Mouse (Mus musculus) CH12.LX (cell line): ENCODE measurements around the gene Cdh26. TPM values are rescaled to one million over a fixed set of nuclear protein-coding genes. Genes with fewer than 3 reads are reported as not detected.

Experiments
- DNase-seq: peaks from one replicate; pipeline ENCODE4 v3.0.0-alpha.2; 2013; ENCODE audit errors: extremely low read depth
- H3K27ac ChIP-seq: 2 replicates; pipeline ENCODE4 v1.5.1; 2012; ENCODE audit warnings: low read depth, mild to moderate bottlenecking, control low read depth, moderate library complexity; ENCODE audit not compliant: insufficient read depth
- H3K27me3 ChIP-seq: replicated peaks from 2 replicates; pipeline ENCODE3; 2012; ENCODE audit warnings: inconsistent platforms
- H3K36me3 ChIP-seq, 2 experiments: replicated peaks in 1 of 2; 2 replicates each; pipeline versions ENCODE3 to v1.6.1; 2012; ENCODE audit warnings: inconsistent platforms in 1 of 2, low read length in 1 of 2, mild to moderate bottlenecking in 1 of 2, mixed read lengths in 1 of 2, moderate library complexity in 1 of 2; ENCODE audit not compliant: control insufficient read depth in 1 of 2, insufficient read depth in 1 of 2
- H3K4me1 ChIP-seq, 2 experiments: 2 replicates each; pipeline ENCODE4 v1.6.1; 2012; ENCODE audit warnings: inconsistent platforms in 1 of 2, moderate library complexity in 1 of 2; ENCODE audit not compliant: insufficient read depth in 2 of 2, control insufficient read depth in 1 of 2
- H3K4me2 ChIP-seq: 2 replicates; pipeline ENCODE4 v1.6.1; 2012; ENCODE audit warnings: low read depth, mild to moderate bottlenecking, control low read depth; ENCODE audit not compliant: poor library complexity, insufficient read depth, severe bottlenecking
- H3K4me3 ChIP-seq, 3 experiments: fragments of 150-350 bp in 1 of 3; sonication (generic) in 1 of 3; replicated peaks in 1 of 3; 2 replicates each; pipeline versions ENCODE3 to v1.5.1; 2011 to 2012; ENCODE audit warnings: low read depth in 2 of 3, low read length in 2 of 3, mild to moderate bottlenecking in 2 of 3, moderate library complexity in 2 of 3, control low read depth in 1 of 3, improper control_type of control experiment in 1 of 3, inconsistent platforms in 1 of 3, mixed read lengths in 1 of 3; ENCODE audit not compliant: poor library complexity in 1 of 3
- H3K79me2 ChIP-seq: replicated peaks from 2 replicates; pipeline ENCODE4 v1.6.1; 2012; ENCODE audit warnings: mild to moderate bottlenecking, moderate library complexity; ENCODE audit not compliant: control insufficient read depth, poor library complexity, insufficient read depth, severe bottlenecking; ENCODE audit errors: extremely low read depth
- H3K9ac ChIP-seq: 2 replicates; pipeline ENCODE4 v1.6.1; 2012; ENCODE audit warnings: low read depth, mild to moderate bottlenecking, control low read depth, moderate library complexity; ENCODE audit not compliant: insufficient read depth
- H3K9me3 ChIP-seq: replicated peaks from 2 replicates; pipeline ENCODE3; 2012; ENCODE audit warnings: low read length, inconsistent platforms, mixed read lengths
- BHLHE40 ChIP-seq: IDR thresholded peaks from 2 replicates; pipeline ENCODE4 v1.6.1; 2011; ENCODE audit warnings: mild to moderate bottlenecking, low read depth, low read length, improper control_type of control experiment
- CHD2 ChIP-seq: IDR thresholded peaks from 2 replicates; pipeline ENCODE4 v1.6.1; 2011; ENCODE audit warnings: low read length, improper control_type of control experiment
- CTCF ChIP-seq, 2 experiments: IDR thresholded peaks in 1 of 2; conservative IDR thresholded peaks in 1 of 2; 2 replicates each; pipeline ENCODE4 v1.5.1; 2011 to 2012; ENCODE audit warnings: low read depth in 2 of 2, low read length in 2 of 2, improper control_type of control experiment in 1 of 2, inconsistent platforms in 1 of 2, mild to moderate bottlenecking in 1 of 2, moderate library complexity in 1 of 2
- E2F4 ChIP-seq: IDR thresholded peaks from 2 replicates; pipeline ENCODE4 v1.6.1; 2011; ENCODE audit warnings: low read depth, low read length, improper control_type of control experiment; ENCODE audit not compliant: insufficient replicate concordance
- ELF1 ChIP-seq: IDR thresholded peaks from 2 replicates; pipeline ENCODE4 v1.6.1; 2014; ENCODE audit warnings: low read depth, mild to moderate bottlenecking, inconsistent platforms, low read length, improper control_type of control experiment
- EP300 ChIP-seq: IDR thresholded peaks from 2 replicates; pipeline ENCODE4 v1.6.1; 2011; ENCODE audit warnings: low read length, improper control_type of control experiment
- ETS1 ChIP-seq: conservative IDR thresholded peaks from 2 replicates; pipeline ENCODE4 v1.6.1; 2012; ENCODE audit warnings: low read depth, mild to moderate bottlenecking, inconsistent platforms, low read length, improper control_type of control experiment, moderate library complexity
- HCFC1 ChIP-seq: IDR thresholded peaks from 2 replicates; pipeline ENCODE4 v1.6.1; 2012; ENCODE audit warnings: low read depth, mild to moderate bottlenecking, inconsistent platforms, low read length, improper control_type of control experiment
- MAFK ChIP-seq: IDR thresholded peaks from 2 replicates; pipeline ENCODE4 v1.6.1; 2011; ENCODE audit warnings: low read length, improper control_type of control experiment; ENCODE audit not compliant: insufficient replicate concordance
- MAZ ChIP-seq: IDR thresholded peaks from 2 replicates; pipeline ENCODE4 v1.6.1; 2012; ENCODE audit warnings: low read depth, mild to moderate bottlenecking, inconsistent platforms, low read length, improper control_type of control experiment, moderate library complexity
- MEF2A ChIP-seq: IDR thresholded peaks from 2 replicates; pipeline ENCODE4 v1.6.1; 2014; ENCODE audit warnings: low read depth, mild to moderate bottlenecking, inconsistent platforms, low read length, improper control_type of control experiment, borderline replicate concordance
- MXI1 ChIP-seq: IDR thresholded peaks from 2 replicates; pipeline ENCODE4 v1.6.1; 2011; ENCODE audit warnings: mild to moderate bottlenecking, low read depth, low read length, improper control_type of control experiment
- NRF1 ChIP-seq: IDR thresholded peaks from 2 replicates; pipeline ENCODE4 v1.6.1; 2014; ENCODE audit warnings: low read depth, mild to moderate bottlenecking, inconsistent platforms, low read length, improper control_type of control experiment, moderate library complexity
- PAX5 ChIP-seq: IDR thresholded peaks from 2 replicates; pipeline ENCODE4 v1.6.1; 2012; ENCODE audit warnings: low read length, inconsistent platforms, mixed read lengths
- POLR2AphosphoS2 ChIP-seq: IDR thresholded peaks from 2 replicates; pipeline ENCODE4 v1.6.1; 2011; ENCODE audit warnings: low read depth, low read length, improper control_type of control experiment
- SIN3A ChIP-seq: IDR thresholded peaks from 2 replicates; pipeline ENCODE4 v1.6.1; 2012; ENCODE audit warnings: low read length, improper control_type of control experiment, inconsistent platforms
- TBP ChIP-seq: conservative IDR thresholded peaks from 2 replicates; pipeline ENCODE4 v1.6.1; 2011; ENCODE audit warnings: low read depth, low read length, improper control_type of control experiment
- UBTF ChIP-seq: IDR thresholded peaks from 2 replicates; pipeline ENCODE4 v1.6.1; 2012; ENCODE audit warnings: low read depth, mild to moderate bottlenecking, inconsistent platforms, low read length, improper control_type of control experiment, moderate library complexity
- ZC3H11A ChIP-seq: IDR thresholded peaks from 2 replicates; pipeline ENCODE4 v1.6.1; 2012; ENCODE audit warnings: low read depth, mild to moderate bottlenecking, inconsistent platforms, low read length, improper control_type of control experiment
- ZKSCAN1 ChIP-seq: IDR thresholded peaks from 2 replicates; pipeline ENCODE4 v1.6.1; 2012; ENCODE audit warnings: low read depth, inconsistent platforms, low read length, improper control_type of control experiment, borderline replicate concordance
- dilution Hi-C: fragments of 300-500 bp; cut with MboI; formaldehyde crosslinking; loops from 2 replicates; pipeline ENCODE4 v1.14.3; 2020; ENCODE audit warnings: low sequenced_read_pairs; ENCODE audit not compliant: extremely low pct_unique_long_range_greater_than_20kb, extremely low pct_ligation_motif_present
- in situ Hi-C: fragments of 300-500 bp; cut with MboI; formaldehyde crosslinking; loops from 3 replicates; pipeline ENCODE4 v1.14.3; 2019; ENCODE audit warnings: low sequenced_read_pairs, low pct_ligation_motif_present, low pct_unique_long_range_greater_than_20kb, mixed read lengths
- polyA plus RNA-seq: library from polyadenylated mRNA; unstranded; fragments of >175 nt; gene quantifications from 2 replicates; pipeline ENCODE4 v1.2.1, GENCODE M21; 2012; ENCODE audit warnings: low read depth; ENCODE audit not compliant: insufficient read length
- total RNA-seq, 2 experiments: library from RNA; depleted of rRNA; stranded (reverse); fragments of 300-350 nt in 1 of 2; fragments of >200 nt in 1 of 2; gene quantifications; 2 replicates each; pipeline ENCODE4 v1.2.3; 2012 to 2014

Cdh26 gene
- total and polyA plus RNA-seq, 3 experiments = not detected

GRCm38 (mm10) chr2:178494066-178494465 is 63.7 kb downstream of the Cdh26 start:
- H3K79me2 ChIP-seq = no peaks in the 10 kb centered on the region
- dilution Hi-C loops = no loop called here
- H3K4me1 ChIP-seq = no peaks in the 10 kb centered on the region
- no peak for DNase-seq
- no peak overlapping the region for H3K4me3 ChIP-seq
- no peak overlapping the region for H3K4me2 ChIP-seq
- H3K9ac ChIP-seq = no peak overlapping the region
- H3K36me3 ChIP-seq = no peaks in the 10 kb centered on the region
- no peaks in the 10 kb centered on the region for H3K9me3 ChIP-seq
- TF ChIP-seq MEF2A (no peak), PAX5 (no peak), POLR2AphosphoS2 (no peak), ELF1 (no peak), TBP (no peak), NRF1 (no peak), EP300 (no peak), ZC3H11A (no peak), MAZ (no peak), ETS1 (no peak), BHLHE40 (no peak), HCFC1 (no peak), CHD2 (no peak), ZKSCAN1 (no peak), CTCF (conservative IDR thresholded peaks at IDR 0.05 in 1 of 2, IDR thresholded peaks at IDR 0.05 in 1 of 2; ENCODE audit: low read depth in 2 of 2, low read length in 2 of 2) (no peak), MAFK (no peak), E2F4 (no peak), MXI1 (no peak)
- peaks cover 34% of the 10 kb centered on the region for H3K27me3 ChIP-seq
- in situ Hi-C loops = no loop called here
- no peak overlapping the region for H3K27ac ChIP-seq

DNA sequence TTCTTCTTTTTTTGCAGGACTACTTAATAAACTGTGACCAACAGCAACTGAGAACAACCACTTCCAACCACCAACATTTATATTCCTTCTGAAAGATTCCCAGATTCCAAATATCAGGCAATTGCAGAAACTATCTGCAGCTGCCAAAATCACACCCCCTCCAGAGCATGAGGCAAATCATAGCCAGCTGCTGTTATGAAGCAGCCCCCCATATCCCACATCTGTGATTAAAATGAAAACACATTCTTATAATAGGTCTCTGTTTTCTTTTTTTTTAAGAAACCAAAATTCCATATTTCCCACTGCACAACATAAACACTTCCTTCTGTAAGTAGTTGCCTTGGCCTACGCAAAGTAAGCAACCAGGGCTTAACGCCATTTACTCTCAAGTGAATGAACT is 65.5 kb downstream of the Cdh26 start:
- Histone ChIP-seq H3K4me1 (no peaks in the 10 kb centered on the region), H3K9ac (no peak overlapping the region), H3K4me3 (no peak overlapping the region), H3K9me3 (peaks cover 9% of the 10 kb centered on the region), H3K27me3 (peaks cover 32% of the 10 kb centered on the region), H3K27ac (no peak overlapping the region), H3K79me2 (no peaks in the 10 kb centered on the region), H3K4me2 (no peak overlapping the region), H3K36me3 (no peaks in the 10 kb centered on the region)
- in situ Hi-C loops (no loop called here), dilution Hi-C loops (no loop called here)
- no peak for TF ChIP-seq CTCF (conservative IDR thresholded peaks at IDR 0.05 in 1 of 2, IDR thresholded peaks at IDR 0.05 in 1 of 2; ENCODE audit: low read depth in 2 of 2, low read length in 2 of 2)
- TF ChIP-seq SIN3A = no peak
- TF ChIP-seq ZKSCAN1 = no peak
- TF ChIP-seq E2F4 = no peak
- TF ChIP-seq UBTF = no peak
- TF ChIP-seq MAZ = no peak
- DNase-seq = no peak
